Mouse (Mus musculus): ENCODE data around the gene Chrna7. TPM values are rescaled to one million over a fixed set of nuclear protein-coding genes. Genes with fewer than 3 reads are reported as not detected.

Gene Chrna7
- polyA plus RNA-seq, 1 experiment from 2014 or later: 1.0 TPM

DNA sequence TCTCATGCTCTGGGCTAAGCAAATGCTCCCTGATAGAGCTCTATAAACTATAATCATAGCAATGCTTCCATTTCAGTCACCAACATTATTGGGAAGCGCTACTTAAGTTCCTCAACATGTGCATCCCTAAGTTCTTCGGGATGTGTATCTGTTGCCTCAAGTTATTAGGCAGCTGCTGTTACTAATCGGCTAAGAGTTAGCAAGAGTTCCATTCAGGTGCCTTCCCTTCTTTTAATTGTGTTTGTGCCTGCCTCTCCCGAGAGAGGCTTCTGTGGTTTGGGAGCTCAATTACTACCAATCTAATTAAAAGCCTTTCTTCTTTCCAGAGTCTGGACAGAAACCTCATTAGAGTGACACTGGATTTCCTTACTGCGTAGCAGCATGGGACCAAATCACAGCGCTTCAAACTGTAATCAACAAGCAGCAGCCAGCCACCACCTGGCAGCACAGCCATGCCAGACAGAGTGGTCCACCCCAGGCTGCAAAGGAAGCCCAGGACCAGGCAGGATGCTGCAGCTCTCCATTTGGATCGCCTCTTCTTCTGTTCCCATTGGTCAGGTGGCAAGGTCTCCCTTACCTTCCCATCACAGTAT lies 50.0 kb downstream of the Chrna7 start:
- Histone ChIP-seq H3K36me3 (no peaks in the 10 kb centered on the region), H3K27ac (no peak overlapping the region), H3K27me3 (no peaks in the 10 kb centered on the region), H3K4me2 (no peak overlapping the region), H3K4me3 (no peak overlapping the region), H3K9ac (no peak overlapping the region), H3K4me1 (no peaks in the 10 kb centered on the region), H3K9me3 (no peaks in the 10 kb centered on the region)
- no peak for ATAC-seq (ENCODE audit: borderline replicate concordance, extremely low read depth, low FRiP score, low TSS enrichment)
- 78% methylated on average over 7 of the region's 7 CpGs for WGBS

DNA sequence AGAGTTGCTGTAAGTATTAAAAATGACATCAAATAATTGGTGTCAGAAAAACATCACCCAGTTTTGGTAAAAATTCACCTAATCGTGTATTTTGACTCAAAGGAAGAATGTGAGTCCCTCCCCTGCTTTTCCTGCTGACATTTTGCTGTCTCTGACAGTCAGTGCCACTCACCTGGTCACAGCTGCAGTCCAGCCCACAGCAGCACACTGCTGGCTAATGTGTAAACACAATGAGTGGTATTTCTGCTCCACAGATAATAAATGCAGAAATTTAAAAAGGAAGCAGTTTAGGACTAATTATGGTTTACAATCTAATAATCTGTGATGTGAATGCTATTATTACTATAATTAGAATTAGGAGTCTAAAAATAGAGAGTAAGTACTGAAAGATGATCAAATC lies 59.1 kb downstream of the Chrna7 start:
- no peak overlapping the region for H3K9ac ChIP-seq
- no peak overlapping the region for H3K4me3 ChIP-seq
- no peak overlapping the region for H3K4me2 ChIP-seq
- no peak for ATAC-seq (ENCODE audit: borderline replicate concordance, extremely low read depth, low FRiP score, low TSS enrichment)
- no peaks in the 10 kb centered on the region for H3K9me3 ChIP-seq
- no peaks in the 10 kb centered on the region for H3K36me3 ChIP-seq
- H3K27me3 ChIP-seq: no peaks in the 10 kb centered on the region
- 37% methylated on average over 1 of the region's 1 CpGs for WGBS
- no peak overlapping the region for H3K27ac ChIP-seq
- H3K4me1 ChIP-seq: no peaks in the 10 kb centered on the region

DNA sequence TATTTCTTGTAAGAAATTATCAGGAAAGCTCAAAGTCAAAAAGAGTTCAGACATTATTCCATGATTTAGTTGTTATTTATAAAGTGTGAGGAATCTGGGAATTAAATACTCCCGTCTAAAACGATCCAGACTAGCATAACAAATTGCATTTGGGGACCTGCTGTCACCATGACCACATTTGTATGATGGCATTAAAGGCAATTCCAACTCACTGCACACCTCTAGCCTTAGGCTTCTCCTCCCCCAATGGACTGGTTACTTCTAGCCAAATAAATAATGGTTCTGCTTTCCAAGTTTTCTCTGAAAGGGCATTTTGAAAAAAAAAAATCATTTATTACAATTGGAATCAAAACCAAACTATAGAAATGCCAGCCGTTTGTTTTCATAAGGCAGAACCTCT lies 63.6 kb downstream of the Chrna7 start:
- no peaks in the 10 kb centered on the region for H3K36me3 ChIP-seq
- H3K4me2 ChIP-seq: no peak overlapping the region
- H3K4me1 ChIP-seq: no peaks in the 10 kb centered on the region
- H3K9ac ChIP-seq: no peak overlapping the region
- no peak for ATAC-seq (ENCODE audit: borderline replicate concordance, extremely low read depth, low FRiP score, low TSS enrichment)
- no peaks in the 10 kb centered on the region for H3K27me3 ChIP-seq
- H3K4me3 ChIP-seq: no peak overlapping the region
- no peaks in the 10 kb centered on the region for H3K9me3 ChIP-seq
- no peak overlapping the region for H3K27ac ChIP-seq
- 60% methylated on average over 3 of the region's 3 CpGs for WGBS

DNA sequence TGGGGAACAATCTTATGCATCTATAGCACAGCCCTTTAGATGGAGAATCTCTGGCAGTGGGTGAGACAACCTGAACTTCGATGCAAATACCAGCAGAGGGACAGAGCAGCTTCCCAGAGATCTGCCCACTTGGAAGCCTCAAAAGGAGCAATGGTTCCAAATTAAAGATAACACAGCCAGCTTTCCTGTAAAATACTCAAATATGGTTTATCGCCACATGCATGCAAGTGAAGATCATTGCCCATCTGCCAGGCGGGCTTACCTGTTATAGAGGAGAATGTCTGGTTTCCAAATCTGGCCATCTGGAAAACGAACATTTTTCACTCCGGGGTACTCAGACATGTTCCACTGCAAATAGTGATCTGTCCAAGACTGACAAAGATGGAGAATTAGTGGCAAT lies 64.0 kb downstream of the Chrna7 start:
- WGBS: 82% methylated on average over 5 of the region's 5 CpGs
- Histone ChIP-seq H3K9me3 (no peaks in the 10 kb centered on the region), H3K4me1 (no peaks in the 10 kb centered on the region), H3K9ac (no peak overlapping the region), H3K4me3 (no peak overlapping the region), H3K4me2 (no peak overlapping the region), H3K27me3 (no peaks in the 10 kb centered on the region), H3K27ac (no peak overlapping the region), H3K36me3 (no peaks in the 10 kb centered on the region)
- no peak for ATAC-seq (ENCODE audit: borderline replicate concordance, extremely low read depth, low FRiP score, low TSS enrichment)

DNA sequence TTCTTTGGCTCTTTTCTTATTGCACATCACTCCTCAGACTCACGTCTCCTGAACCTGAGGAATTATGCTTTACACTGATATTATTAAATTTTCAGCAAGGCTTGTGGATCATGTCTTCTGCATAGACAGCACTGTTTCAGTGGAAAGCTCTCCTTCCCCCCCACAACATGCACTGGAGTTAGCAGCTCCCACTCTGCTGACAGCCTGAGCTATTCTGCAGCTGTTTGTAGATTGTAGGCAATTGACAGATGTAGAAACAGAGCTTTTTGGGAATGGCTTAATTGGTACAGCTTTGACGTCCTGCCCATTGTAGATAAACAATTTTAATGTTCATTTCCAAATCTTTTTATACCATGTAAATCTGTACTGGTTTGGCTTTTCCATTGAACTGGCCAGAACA lies 89.8 kb downstream of the Chrna7 start:
- Histone ChIP-seq H3K27me3 (no peaks in the 10 kb centered on the region), H3K36me3 (no peaks in the 10 kb centered on the region), H3K4me3 (no peak overlapping the region), H3K4me2 (no peak overlapping the region), H3K4me1 (no peaks in the 10 kb centered on the region), H3K27ac (no peak overlapping the region), H3K9ac (no peak overlapping the region), H3K9me3 (no peaks in the 10 kb centered on the region)
- WGBS: 31% methylated on average over 2 of the region's 2 CpGs
- ATAC-seq (ENCODE audit: borderline replicate concordance, extremely low read depth, low FRiP score, low TSS enrichment): no peak

DNA sequence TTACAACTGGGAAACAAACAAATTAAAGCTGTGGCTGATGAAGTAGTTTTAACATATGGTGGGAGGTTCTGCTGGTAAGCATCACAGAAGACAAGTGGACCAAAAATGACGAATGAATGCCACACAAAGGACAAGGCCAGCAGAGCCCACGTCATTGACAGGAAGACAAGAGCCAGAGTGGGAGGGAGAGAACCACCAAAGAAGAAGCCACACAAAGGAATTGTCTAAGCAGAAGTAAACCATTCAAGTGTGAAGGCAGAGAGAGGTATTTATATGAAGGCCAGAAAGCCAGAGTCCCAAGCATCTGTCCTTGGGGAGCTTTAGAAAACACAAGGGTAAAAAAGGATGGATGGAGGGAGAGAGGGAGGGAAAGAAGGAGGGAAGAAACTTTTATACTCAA lies 98.7 kb downstream of the Chrna7 start:
- 41% methylated on average over 2 of the region's 2 CpGs for WGBS

DNA sequence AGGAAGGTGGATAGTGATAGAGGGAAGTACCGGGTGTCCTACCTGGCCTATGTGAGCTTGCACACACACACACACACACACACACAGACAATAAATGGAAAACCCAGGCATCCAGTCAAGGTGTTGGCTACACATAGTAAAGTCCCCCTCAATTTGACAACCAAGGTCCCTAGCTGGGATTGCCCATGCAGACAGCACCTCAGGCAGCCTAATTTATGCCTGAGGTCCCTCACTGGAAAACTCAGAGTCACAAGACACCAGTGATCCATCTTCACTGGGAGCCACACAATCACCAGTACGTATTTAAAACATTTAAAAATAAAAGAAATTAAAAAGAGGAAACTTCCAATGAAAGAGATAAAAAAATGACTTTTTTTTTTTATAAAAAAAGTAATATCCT lies 99.1 kb downstream of the Chrna7 start:
- Histone ChIP-seq H3K4me2 (no peak overlapping the region), H3K9ac (no peak overlapping the region), H3K4me1 (no peaks in the 10 kb centered on the region), H3K27me3 (no peaks in the 10 kb centered on the region), H3K4me3 (no peak overlapping the region), H3K9me3 (no peaks in the 10 kb centered on the region), H3K36me3 (no peaks in the 10 kb centered on the region), H3K27ac (no peak overlapping the region)
- WGBS: 83% methylated on average over 2 of the region's 2 CpGs
- no peak for ATAC-seq (ENCODE audit: borderline replicate concordance, extremely low read depth, low FRiP score, low TSS enrichment)

More for the DNA sequence above, 98.7 kb downstream of the Chrna7 start:
- H3K4me3 ChIP-seq: no peak overlapping the region
- no peak overlapping the region for H3K27ac ChIP-seq
- H3K4me1 ChIP-seq: no peaks in the 10 kb centered on the region
- no peak overlapping the region for H3K4me2 ChIP-seq
- no peaks in the 10 kb centered on the region for H3K36me3 ChIP-seq
- H3K9me3 ChIP-seq: no peaks in the 10 kb centered on the region
- H3K9ac ChIP-seq: no peak overlapping the region
- ATAC-seq (ENCODE audit: borderline replicate concordance, extremely low read depth, low FRiP score, low TSS enrichment): no peak
- no peaks in the 10 kb centered on the region for H3K27me3 ChIP-seq

DNA sequence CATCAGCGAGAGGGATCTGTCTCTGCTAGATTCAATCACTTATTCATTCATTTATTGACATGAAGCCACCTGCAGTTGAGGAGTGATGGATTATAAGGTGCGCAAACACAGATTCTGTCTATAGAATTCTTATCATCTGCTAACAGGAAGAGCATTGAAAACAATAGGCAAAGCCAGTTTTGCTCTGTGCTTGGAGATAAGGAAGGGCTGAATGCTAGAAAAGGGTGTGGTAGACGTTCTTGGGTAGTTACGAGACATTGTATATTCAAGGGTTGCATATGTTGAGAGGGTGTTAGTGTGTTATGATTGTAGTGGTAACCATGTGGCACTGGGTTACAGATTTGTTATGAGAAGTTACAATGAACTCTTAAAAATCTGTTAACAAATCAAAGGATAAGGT lies 103.0 kb downstream of the Chrna7 start:
- Histone ChIP-seq H3K4me3 (no peak overlapping the region), H3K36me3 (no peaks in the 10 kb centered on the region), H3K9me3 (no peaks in the 10 kb centered on the region), H3K27me3 (no peaks in the 10 kb centered on the region), H3K4me2 (no peak overlapping the region), H3K4me1 (no peaks in the 10 kb centered on the region), H3K27ac (no peak overlapping the region), H3K9ac (no peak overlapping the region)
- ATAC-seq (ENCODE audit: borderline replicate concordance, extremely low read depth, low FRiP score, low TSS enrichment): no peak
- WGBS: 60% methylated on average over 4 of the region's 4 CpGs

DNA sequence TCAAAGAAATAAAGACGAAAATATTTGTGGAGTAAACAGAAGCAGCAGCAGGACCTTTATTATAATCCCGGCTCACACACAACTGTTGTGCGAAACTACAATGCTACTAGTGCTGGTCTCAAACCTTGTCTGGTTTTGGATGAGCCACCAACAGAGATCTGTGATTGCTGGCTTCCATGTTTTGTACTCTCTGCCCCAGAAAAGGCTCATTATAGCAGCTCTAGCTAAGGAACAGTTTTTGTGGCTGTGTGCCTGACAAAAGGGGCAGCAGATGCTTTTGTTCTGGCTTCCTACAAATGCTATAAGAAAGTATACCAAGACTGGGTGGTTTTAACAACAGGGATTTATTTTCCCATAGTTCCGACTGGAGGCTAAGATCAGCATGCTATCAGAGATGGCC lies 126.4 kb downstream of the Chrna7 start:
- no peak overlapping the region for H3K4me3 ChIP-seq
- no peak overlapping the region for H3K4me2 ChIP-seq
- 0 out of 2 replicates have a peak, but pooled peaks cover 3% of the 10 kb centered on the region for H3K4me1 ChIP-seq
- no peak overlapping the region for H3K27ac ChIP-seq
- no peaks in the 10 kb centered on the region for H3K9me3 ChIP-seq
- no peaks in the 10 kb centered on the region for H3K27me3 ChIP-seq
- H3K9ac ChIP-seq: no peak overlapping the region
- ATAC-seq (ENCODE audit: borderline replicate concordance, extremely low read depth, low FRiP score, low TSS enrichment): no peak
- no peaks in the 10 kb centered on the region for H3K36me3 ChIP-seq
- WGBS: 85% methylated on average over 4 of the region's 4 CpGs

DNA sequence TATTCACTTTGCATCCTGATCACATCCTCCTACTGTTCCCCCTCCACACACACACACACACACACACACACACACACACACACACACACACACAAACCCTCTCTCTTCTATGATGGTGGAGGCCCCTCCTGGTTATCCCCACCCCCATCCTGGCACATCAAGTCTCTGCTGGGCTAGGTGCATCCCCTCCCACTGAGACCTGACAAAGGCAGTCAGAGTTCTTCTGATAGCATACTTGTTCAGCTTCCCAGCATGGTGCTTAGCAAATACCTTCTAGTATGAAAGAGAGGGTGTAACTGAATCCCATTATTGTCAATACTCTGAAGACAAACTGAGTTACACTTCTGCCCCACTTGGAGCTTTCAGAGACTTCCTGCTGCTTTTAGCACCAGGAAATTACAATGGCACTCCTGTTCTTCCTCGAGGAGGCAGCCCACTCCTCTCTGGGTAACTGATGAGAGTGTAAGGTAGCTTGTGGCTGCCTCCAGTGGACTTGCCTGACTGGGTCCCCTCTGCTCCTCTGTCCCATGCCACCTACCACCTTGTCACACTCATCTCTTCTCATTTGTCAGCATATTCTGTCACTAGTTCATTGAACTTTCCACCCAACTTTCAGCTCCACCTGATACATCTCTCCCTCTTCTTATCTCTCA lies 127.9 kb downstream of the Chrna7 start:
- ATAC-seq (ENCODE audit: borderline replicate concordance, extremely low read depth, low FRiP score, low TSS enrichment): peak; percentile 70
- no peaks in the 10 kb centered on the region for H3K36me3 ChIP-seq

DNA sequence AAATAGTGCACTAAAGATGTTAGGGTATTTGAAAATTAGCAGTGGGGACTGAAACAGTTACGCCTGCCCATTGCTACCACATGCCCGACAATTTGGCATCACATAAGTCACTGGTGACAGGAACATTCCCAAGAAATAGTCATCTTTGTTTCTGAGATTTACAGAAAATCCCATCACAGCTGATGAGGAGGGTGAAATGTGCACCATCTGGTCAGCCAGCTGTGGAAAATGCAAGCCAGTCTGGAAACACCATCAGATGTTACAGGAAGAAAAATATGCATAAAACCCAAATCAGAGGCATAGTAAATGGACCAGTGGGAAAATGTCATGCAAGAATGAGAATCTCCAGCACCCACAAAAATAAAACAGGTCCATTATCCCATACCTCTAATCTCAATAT lies 151.4 kb downstream of the Chrna7 start:
- Histone ChIP-seq H3K27ac (no peak overlapping the region), H3K4me2 (no peak overlapping the region)
- no peak for ATAC-seq (ENCODE audit: borderline replicate concordance, extremely low read depth, low FRiP score, low TSS enrichment)

More for the DNA sequence above, 127.9 kb downstream of the Chrna7 start:
- Histone ChIP-seq H3K9me3 (no peaks in the 10 kb centered on the region), H3K4me2 (no peak overlapping the region), H3K4me1 (0 out of 2 replicates have a peak, but pooled peaks cover 3% of the 10 kb centered on the region), H3K27me3 (no peaks in the 10 kb centered on the region), H3K4me3 (no peak overlapping the region), H3K9ac (no peak overlapping the region), H3K27ac (no peak overlapping the region)
- WGBS: 0% methylated on average over 1 of the region's 1 CpGs

More for the DNA sequence above, 151.4 kb downstream of the Chrna7 start:
- Histone ChIP-seq H3K36me3 (no peaks in the 10 kb centered on the region), H3K9ac (no peak overlapping the region), H3K4me3 (no peak overlapping the region), H3K27me3 (no peaks in the 10 kb centered on the region), H3K9me3 (no peaks in the 10 kb centered on the region), H3K4me1 (no peaks in the 10 kb centered on the region)
- 71% methylated on average over 2 of the region's 2 CpGs for WGBS

Measured in lung, embryonic 15.5 days (tissue).